Mouse (Mus musculus) adrenal gland, adult 2 months (tissue): Measurements from ENCODE around the gene 1700020L24Rik. TPM values are rescaled to one million over a fixed set of nuclear protein-coding genes. Genes with fewer than 3 reads are reported as not detected.

Experiments used
- DNase-seq: peaks from one replicate; pipeline ENCODE4 v3.0.0; 2021
- polyA plus RNA-seq: library from polyadenylated mRNA; depleted of rRNA; stranded (reverse); fragments of >200 nt; gene quantifications from 2 replicates; pipeline ENCODE4 v1.2.3, GENCODE M21; 2012
- total RNA-seq, 2 experiments: library from RNA; stranded (reverse); gene quantifications; 2 replicates each; pipeline ENCODE4 v1.2.3; 2021

The 1700020L24Rik gene
- total and polyA plus RNA-seq, 3 experiments = 0.61 to 0.79 TPM; not detected in 1

DNA sequence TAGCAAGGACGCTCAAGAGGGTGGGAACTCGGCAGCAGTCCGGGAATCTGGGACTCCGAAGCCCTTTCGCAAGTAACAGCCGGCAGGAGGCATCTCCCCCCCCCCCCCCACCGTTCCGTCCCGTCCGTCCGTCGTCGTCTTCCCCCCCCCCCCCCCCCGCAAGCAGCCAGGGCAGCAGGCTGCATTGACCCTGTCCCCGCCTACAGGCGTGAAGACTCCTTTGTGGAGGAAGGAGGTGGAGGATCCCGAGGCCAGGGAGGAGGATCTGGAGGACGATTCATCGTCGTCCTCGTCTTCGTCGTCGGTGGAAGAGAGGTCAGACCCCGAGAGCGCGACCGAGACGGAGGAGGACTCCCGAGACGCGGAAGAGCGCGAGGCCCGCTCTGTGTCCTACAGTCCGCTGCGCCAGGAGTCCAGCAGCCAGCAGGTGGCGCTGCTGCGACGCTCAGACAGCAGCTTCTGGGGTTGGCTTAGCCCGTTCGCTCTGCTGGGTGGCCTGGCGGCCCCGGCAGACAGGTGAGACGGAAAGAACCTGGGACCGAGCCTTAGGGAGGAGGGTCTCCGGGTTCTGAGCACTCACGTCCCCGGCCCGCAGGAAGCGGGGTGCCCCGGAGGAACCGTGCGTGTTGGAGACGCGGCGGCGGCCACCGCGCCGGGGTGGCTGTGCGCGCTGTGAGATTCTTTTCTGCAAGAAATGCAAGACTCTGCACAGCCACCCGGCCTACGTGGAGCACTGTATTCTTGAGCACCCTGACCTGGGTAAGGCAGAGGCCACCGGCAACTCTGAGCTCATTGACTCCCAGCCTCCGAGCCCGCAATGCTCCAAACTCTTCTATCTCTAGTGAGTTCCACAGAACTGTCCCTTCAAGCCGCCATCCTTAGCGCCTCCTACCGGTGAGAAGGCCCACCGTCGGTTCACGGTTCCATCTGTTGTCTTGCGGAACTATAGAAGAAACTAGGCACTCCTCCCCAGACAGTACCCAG is 2.9 kb downstream of the 1700020L24Rik start:
- peak; percentile 90 for DNase-seq

GRCm38 (mm10) chr11:83441235-83441634 is 3.8 kb downstream of the 1700020L24Rik start:
- peak; percentile 54 for DNase-seq

- peak; percentile 79 for DNase-seq
Observed at GRCm38 (mm10) chr11:83442596-83443267, 5.3 kb downstream of the 1700020L24Rik start.

GRCm38 (mm10) chr11:83443824-83444223 is 6.3 kb downstream of the 1700020L24Rik start:
- no peak for DNase-seq

GRCm38 (mm10) chr11:83445001-83445400 is 7.5 kb downstream of the 1700020L24Rik start:
- DNase-seq = no peak

- DNase-seq = peak; percentile 52
Observed at GRCm38 (mm10) chr11:83447612-83448011, 10.1 kb downstream of the 1700020L24Rik start.

DNA sequence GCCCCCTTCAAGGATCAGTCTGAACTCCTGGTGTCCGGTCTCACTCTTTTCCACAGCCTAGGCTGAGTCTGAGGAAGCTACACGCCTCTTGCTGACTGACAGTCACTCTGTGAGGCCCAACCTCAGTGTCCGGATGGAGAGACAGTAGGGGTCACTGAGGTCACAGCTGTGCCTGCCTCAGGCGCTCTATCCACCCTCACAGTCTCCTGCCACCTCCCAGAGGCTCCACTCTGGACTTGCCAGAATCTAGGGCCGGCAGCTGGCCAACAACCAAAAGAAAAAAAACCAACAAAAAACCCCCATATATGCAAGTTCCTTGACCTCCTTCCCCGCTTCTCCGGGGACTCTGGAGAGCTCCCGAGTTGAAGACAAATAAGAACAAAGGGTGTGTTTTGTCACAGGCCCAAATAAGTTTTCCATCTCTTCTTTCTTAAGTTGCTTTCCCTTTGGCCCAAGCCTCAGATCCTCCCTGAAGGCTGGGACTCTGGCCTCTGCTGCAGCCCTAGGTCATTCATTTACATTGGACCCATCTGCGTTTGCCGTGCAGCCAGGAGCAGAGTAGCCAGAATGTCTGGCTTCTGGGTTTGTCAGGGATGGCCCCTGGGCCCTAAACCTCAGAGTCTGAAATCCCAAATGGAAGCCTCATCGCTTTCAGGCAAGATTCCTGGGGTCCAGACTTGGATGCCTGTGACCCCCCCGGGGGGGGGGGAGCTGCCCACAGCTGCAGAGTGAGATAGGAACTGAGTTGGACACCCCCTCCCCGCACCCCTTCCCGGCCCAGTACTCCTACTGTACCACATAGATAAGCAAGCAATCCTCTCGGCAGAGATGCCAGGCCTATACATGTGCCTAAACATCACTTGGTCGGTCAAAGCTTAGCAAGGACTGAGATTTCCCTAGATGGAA is 10.8 kb downstream of the 1700020L24Rik start:
- DNase-seq = peak; percentile 38

DNA sequence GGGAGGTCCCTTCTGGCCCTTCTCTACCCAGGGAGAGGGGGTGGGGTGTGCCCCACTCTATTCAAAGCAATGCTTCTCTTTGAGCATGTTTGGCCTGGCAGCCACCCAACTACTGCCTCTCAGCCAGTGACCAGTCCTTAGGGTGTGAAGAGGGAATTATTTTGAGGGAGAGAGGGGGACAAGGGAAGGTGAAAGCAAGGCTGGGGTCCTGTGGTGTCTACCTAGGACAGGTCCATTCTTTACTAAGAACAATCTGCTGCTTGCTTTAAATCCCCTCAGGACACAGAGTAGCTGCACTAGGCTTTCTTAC is 11.4 kb downstream of the 1700020L24Rik start:
- peak; percentile 55 for DNase-seq

- no peak for DNase-seq
Observed at GRCm38 (mm10) chr11:83449298-83449697, 11.8 kb downstream of the 1700020L24Rik start.

DNA sequence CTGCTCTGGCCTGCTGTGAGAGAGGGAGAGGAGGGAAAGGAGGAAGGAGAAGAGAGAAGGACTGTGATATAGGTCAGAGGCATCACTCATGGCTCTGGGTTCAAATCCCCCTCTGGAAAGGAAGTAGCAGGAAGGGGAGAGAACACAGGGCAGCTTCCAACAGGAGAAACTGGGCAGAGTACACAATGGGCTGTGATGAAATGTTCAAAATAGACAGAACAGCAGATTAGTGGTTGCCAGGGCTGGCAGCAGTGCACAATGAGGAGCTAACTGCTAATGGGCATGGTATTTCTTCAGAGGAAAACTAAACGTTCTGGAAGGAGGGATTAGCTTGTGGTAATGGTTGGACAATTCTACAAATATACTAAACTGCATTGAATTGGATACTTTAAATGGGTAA is 13.1 kb downstream of the 1700020L24Rik start:
- no peak for DNase-seq

GRCm38 (mm10) chr11:83451281-83451680 is 13.8 kb downstream of the 1700020L24Rik start:
- DNase-seq = no peak

DNA sequence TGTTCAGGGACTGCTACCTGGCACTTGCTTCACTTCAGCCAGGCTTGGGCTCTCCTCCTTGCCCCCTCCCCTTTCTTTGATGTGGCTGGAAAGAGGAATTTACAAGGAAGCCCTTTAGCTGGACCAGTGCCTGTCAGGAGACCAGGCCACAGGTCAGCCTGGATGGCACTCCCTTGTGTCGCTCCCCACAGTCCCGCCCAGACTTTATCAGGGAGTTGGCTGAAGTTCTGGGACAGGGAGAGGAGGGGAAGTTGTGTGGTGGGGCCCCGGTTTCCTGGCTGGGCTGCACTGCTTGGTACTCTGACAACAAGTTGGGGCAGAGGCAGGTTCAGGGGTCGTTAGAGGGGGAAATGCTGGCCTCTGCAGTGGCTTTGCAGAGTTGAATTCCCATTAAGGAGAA is 17.1 kb downstream of the 1700020L24Rik start:
- peak; percentile 54 for DNase-seq

GRCm38 (mm10) chr11:83455608-83456007 is 18.1 kb downstream of the 1700020L24Rik start:
- DNase-seq = peak; percentile 85

DNA sequence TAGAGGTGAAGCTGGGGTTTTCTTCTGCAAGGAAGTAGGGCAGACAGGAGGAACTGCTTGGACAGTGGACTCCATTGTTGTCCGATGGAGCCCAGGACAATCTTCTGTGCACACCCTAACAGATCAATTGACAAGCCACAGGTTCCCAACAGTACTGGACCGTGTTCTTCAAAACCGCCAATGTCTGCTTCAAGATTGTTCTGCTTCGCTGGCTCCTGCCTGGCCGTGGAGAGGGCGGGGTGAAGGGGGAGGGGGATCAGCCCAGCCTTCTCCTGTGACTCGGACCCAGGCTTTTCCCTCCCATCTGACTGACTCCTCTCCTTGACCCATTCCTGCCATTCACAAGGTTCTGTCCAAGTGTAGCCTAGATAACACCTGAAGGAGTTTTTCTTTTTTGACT is 19.8 kb downstream of the 1700020L24Rik start:
- DNase-seq = no peak

GRCm38 (mm10) chr11:83457912-83458601 is 20.6 kb downstream of the 1700020L24Rik start:
- peak; percentile 58 for DNase-seq

DNA sequence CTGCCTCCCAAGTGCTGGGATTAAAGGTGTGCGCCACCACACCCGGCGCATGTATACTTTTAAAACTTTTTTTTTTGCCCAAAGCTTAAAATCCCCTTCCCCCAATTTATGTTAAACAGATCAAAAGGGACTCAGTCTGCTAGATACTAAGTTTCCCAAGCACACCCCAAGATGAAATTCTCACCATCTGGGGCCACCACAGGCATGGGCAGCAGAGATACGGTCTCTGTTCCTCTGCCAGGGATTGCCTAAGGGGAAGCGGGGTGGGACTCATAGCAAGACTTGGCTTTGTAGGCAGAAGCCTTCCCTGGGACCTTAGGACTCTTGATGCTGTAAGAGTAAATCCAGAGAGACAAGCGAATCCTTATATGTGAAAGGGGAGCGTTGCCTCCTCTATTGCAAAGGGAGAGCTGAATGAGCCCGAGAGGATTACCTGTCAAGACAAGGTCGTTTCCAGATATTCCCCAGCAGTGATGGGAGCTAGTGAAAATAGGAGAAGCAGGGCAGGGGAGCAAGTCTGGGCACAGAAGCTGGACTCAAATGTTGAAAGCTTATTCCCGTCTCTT is 24.1 kb downstream of the 1700020L24Rik start:
- DNase-seq = no peak

DNA sequence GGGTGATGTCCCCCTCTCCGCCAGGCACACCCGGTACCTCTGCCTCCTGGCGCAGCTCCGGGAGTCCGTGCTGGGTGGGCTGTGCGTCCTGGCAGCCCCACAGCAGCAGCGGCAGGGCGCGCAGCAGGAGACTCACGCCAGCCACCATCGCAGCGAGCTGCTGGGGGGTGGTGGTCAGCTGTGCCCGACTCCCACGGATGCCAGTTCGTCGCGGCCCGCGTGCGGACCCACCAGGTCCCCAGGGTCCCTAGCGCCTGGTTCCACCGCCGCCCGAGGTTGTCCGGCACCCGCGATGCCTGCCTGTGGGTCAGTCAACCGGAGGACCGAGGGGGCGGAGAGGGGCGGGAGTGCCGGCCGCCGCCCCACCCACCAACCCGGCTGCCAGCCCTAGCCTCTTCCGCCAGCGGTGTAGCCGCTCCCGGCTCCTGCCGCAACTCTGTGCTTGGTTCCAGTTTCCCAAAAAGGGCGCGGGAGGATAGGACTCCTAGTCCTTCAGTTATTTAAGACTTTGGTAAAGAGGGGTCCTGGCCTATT is 25.3 kb downstream of the 1700020L24Rik start, which contains the start of gene Mmp28:
Gene Mmp28 (minus strand): TSS at position 361 of the 534 bp plus-strand sequence.
- peak; percentile 89 for DNase-seq

DNA sequence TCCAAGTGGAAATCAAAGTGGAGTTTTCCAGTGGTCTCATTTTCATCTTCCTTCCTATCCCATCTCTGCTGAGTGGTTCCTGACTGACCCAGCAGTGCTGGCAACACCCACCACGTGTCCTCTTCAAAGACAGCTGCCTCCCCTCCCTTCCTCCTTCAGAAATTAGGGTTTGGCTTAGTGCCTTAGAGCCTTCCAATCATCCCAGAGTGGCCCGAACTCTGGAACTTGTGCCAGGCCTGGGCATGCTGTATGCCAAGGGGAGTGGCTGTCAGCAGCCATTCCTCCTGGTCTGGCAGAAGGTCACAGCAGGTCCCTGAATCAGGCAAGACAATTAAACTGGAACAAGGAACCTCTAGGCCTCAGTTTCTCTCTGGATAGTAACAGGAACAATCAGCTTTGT is 28.5 kb downstream of the 1700020L24Rik start:
- DNase-seq = peak; percentile 84

- DNase-seq = peak; percentile 70
Observed at GRCm38 (mm10) chr11:83467120-83467652, 29.7 kb downstream of the 1700020L24Rik start.

DNA sequence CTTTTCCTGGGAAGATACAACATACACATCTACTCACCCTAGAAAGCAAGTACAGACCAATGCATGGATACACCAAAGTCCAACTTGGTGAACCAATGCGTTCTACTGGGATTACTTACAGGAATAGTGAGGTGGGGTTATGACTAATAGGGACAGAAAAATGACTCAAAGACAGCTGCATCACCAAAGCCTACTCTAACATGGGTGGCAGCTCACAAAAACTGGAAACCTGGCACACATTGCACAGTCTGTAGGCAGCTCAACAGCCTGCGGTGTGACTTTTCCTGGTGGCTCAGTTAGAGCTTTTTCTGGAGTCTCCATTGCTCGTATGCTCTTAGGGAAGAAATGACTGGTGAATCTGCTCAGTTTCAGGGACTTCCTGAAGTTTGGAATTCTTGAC is 31.3 kb downstream of the 1700020L24Rik start:
- no peak for DNase-seq
